Mouse (Mus musculus) testis, adult 2 months (tissue): ENCODE measurements around the gene Casp6. TPM values are rescaled to one million over a fixed set of nuclear protein-coding genes. Genes with fewer than 3 reads are reported as not detected.

ENCODE experiments used
- H3K27ac ChIP-seq: fragments of 200-500 bp; 2 replicates; pipeline ENCODE4 v1.5.1; 2012; ENCODE audit warnings: low read depth, low read length; ENCODE audit not compliant: control insufficient read depth, insufficient read depth
- H3K27me3 ChIP-seq: fragments of 200-500 bp; 2 replicates; pipeline ENCODE4 v1.6.1; 2012; ENCODE audit warnings: mild to moderate bottlenecking, low read length, moderate library complexity; ENCODE audit not compliant: control insufficient read depth, insufficient read depth
- H3K36me3 ChIP-seq: fragments of 200-500 bp; 2 replicates; pipeline ENCODE4 v1.6.1; 2012; ENCODE audit warnings: mild to moderate bottlenecking, low read length; ENCODE audit not compliant: control insufficient read depth, insufficient read depth
- H3K4me1 ChIP-seq: fragments of 200-500 bp; 2 replicates; pipeline ENCODE4 v1.6.1; 2012; ENCODE audit warnings: low read length; ENCODE audit not compliant: control insufficient read depth, insufficient read depth
- H3K4me3 ChIP-seq: fragments of 200-500 bp; 2 replicates; pipeline ENCODE4 v1.5.1; 2012; ENCODE audit warnings: low read depth, mild to moderate bottlenecking, low read length, moderate library complexity, mixed read lengths; ENCODE audit not compliant: control insufficient read depth
- CTCF ChIP-seq: fragments of 200-500 bp; IDR thresholded peaks from 2 replicates; pipeline ENCODE4 v1.5.1; 2012; ENCODE audit warnings: low read depth, mild to moderate bottlenecking, inconsistent platforms, low read length, moderate library complexity; ENCODE audit not compliant: control insufficient read depth, insufficient read depth, insufficient replicate concordance
- POLR2A ChIP-seq: fragments of 200-500 bp; IDR thresholded peaks from 2 replicates; pipeline ENCODE4 v1.6.1; 2012; ENCODE audit warnings: low read depth, mild to moderate bottlenecking, inconsistent platforms, low read length, moderate library complexity; ENCODE audit not compliant: control insufficient read depth
- polyA plus RNA-seq: library from polyadenylated mRNA; depleted of rRNA; stranded (reverse); fragments of >200 nt; gene quantifications from 2 replicates; pipeline ENCODE4 v1.2.3, GENCODE M21; 2012

The Casp6 gene
- polyA plus RNA-seq, 1 experiment: 17.9 TPM

DNA sequence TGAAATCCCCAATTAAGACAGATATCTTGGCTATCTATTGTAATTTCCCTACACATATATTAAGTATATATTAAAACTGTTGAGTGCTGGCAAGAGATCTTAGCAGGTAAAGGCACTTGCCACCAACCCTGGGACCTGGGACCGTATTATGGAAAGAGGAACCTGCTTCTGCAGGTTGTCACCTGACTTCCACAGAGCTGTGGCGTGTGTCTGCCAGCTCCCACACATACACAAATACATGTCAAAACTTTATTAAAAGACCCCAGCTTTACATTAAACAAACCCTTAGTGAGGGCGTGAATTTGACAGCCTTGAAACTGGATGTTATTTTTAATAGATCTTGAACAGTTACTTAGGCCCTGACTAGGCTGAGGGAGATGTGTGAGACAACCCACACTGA is 2.1 kb downstream of the Casp6 start:
- H3K27ac ChIP-seq: no peak overlapping the region
- no peaks in the 10 kb centered on the region for H3K27me3 ChIP-seq
- peaks cover 10% of the 10 kb centered on the region for H3K4me1 ChIP-seq
- no peak for TF ChIP-seq CTCF
- no peak for TF ChIP-seq POLR2A
- H3K4me3 ChIP-seq: no peak overlapping the region
- no peaks in the 10 kb centered on the region for H3K36me3 ChIP-seq

DNA sequence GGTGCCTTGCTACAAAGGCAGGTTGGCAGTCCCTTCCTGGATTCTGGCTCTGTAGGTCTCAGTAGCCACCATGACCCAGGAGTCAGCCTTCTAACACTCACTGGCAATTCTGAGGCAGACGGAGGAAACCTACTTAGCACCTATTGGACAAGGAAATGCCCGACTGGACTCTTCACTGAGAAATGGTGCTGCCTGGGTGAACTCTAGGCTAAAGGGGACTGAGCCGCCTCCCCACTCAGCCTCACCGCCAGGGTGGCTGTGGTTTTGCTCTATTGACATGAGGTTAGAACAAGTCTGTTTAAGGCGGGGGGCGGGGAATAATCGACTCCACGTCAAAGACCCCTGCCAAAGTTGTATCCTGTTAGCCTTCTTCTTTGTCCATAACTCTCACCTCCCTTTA is 2.6 kb downstream of the Casp6 start:
- no peaks in the 10 kb centered on the region for H3K27me3 ChIP-seq
- H3K27ac ChIP-seq: no peak overlapping the region
- no peaks in the 10 kb centered on the region for H3K36me3 ChIP-seq
- TF ChIP-seq CTCF: no peak
- no peak for TF ChIP-seq POLR2A
- H3K4me3 ChIP-seq: no peak overlapping the region
- peaks cover 10% of the 10 kb centered on the region for H3K4me1 ChIP-seq

DNA sequence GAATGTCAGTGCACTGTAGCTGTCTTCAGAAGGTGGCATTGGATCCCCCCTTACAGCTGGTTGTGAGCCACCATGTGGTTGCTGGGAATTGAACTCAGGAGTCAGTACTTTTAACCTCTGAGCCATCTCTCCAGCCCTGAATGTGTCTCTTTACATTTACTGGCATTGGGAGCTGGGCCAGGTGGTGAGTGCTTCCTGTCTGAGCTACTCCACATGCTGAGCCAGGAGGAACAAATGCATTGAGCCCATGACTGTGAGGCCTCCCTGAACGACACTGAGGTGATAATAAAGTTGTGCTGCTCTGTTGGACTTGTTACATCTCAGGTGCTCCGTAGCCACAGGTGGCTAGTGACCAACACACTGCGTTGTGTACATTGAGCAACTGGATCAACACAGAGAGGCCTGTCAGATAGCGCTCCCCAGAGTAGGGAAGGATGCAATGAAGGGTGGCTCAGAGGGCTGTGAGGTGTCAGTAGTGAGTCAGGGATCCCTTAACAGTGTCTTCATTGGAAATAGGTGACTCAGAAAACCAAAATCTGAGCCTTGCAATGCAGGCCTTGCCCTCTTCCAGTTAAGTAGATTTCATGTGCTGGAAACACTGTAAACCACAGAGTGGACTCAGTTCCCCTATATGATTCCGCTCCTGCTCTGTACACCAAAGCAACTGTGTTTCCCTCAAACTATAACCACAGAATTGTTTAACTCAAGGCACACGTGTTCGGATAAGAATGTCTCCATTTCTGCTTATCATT is 3.3 kb downstream of the Casp6 start:
- Histone ChIP-seq H3K27ac (no peak overlapping the region), H3K4me3 (no peak overlapping the region), H3K4me1 (peaks cover 10% of the 10 kb centered on the region), H3K27me3 (no peaks in the 10 kb centered on the region), H3K36me3 (no peaks in the 10 kb centered on the region)
- TF ChIP-seq CTCF: no peak
- no peak for TF ChIP-seq POLR2A

DNA sequence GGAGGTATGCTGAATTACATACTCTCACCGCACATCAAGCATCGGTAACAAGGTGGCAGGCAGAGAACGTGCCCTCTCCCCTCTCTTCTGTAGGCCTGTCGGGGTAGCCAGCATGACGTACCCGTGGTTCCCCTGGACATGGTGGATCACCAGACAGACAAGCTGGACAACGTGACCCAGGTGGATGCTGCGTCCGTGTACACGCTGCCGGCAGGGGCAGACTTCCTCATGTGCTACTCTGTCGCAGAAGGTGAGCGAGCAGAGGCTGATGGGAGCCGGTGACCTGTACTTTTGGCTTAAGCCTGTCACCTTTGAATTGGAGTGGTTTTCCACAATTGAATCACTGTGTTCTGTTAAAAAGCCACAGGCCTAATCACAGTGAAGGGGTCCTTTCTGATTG is 10.8 kb downstream of the Casp6 start:
- TF ChIP-seq CTCF: no peak
- TF ChIP-seq POLR2A: no peak
- Histone ChIP-seq H3K4me1 (no peaks in the 10 kb centered on the region), H3K4me3 (no peak overlapping the region), H3K27me3 (no peaks in the 10 kb centered on the region), H3K27ac (no peak overlapping the region), H3K36me3 (no peaks in the 10 kb centered on the region)

GRCm38 (mm10) chr3:129913241-129913640 is 12.0 kb downstream of the Casp6 start:
- Histone ChIP-seq H3K4me3 (no peak overlapping the region), H3K4me1 (no peaks in the 10 kb centered on the region), H3K27ac (no peak overlapping the region), H3K36me3 (no peaks in the 10 kb centered on the region), H3K27me3 (no peaks in the 10 kb centered on the region)
- no peak for TF ChIP-seq CTCF
- no peak for TF ChIP-seq POLR2A

- Histone ChIP-seq H3K4me1 (no peaks in the 10 kb centered on the region), H3K27ac (no peak overlapping the region), H3K4me3 (no peak overlapping the region), H3K36me3 (no peaks in the 10 kb centered on the region), H3K27me3 (no peaks in the 10 kb centered on the region)
- TF ChIP-seq CTCF (no peak), POLR2A (no peak)
Measured at GRCm38 (mm10) chr3:129917424-129917823, 16.2 kb downstream of the Casp6 start.

DNA sequence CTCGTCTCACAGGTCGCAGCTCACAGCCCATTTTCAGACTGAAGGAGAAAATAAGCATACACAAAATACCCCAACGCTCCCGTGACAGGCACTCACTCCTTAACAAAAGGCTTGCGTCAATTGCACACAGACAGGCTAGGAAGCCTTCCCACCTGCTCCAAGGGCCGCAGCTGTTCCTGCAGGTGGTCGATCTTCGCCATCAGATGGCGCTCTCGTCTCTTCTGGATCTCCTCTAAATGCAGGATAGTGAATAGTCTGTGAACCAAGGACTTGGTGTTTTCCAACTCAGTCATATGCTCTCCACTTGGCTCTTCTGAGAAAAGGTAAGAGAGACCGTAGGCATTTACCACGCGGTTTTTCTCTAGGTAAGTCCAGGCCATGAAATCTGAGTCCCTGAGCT is 17.2 kb downstream of the Casp6 start:
- Histone ChIP-seq H3K36me3 (no peaks in the 10 kb centered on the region), H3K4me1 (no peaks in the 10 kb centered on the region), H3K27ac (no peak overlapping the region), H3K4me3 (no peak overlapping the region), H3K27me3 (no peaks in the 10 kb centered on the region)
- TF ChIP-seq CTCF (peak; percentile 56; the same call in 1 of the 2 replicates), POLR2A (no peak)

DNA sequence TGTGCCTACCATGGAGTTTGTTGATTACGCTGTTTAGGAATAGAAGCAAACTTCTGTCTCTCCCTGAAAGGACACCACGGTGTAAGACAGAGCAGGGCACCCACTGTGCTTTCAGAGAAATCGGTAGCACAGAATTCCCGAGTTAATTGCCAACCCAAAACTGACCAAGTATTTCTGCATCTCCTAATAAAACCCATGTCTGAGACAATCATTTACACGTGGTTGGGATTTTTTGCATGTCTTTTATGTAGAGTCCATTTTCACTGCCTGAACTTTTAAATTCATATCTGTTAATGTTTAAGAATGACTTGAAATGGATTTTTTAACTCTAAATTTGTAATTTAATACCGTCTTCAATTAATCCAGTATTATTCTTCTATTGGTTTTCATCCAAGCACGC is 22.4 kb downstream of the Casp6 start:
- Histone ChIP-seq H3K27me3 (no peaks in the 10 kb centered on the region), H3K4me3 (no peak overlapping the region), H3K27ac (no peak overlapping the region), H3K36me3 (no peaks in the 10 kb centered on the region), H3K4me1 (no peaks in the 10 kb centered on the region)
- TF ChIP-seq CTCF (no peak), POLR2A (no peak)
